Mouse (Mus musculus): ENCODE data around the gene Oas1e. TPM values are rescaled to one million over a fixed set of nuclear protein-coding genes. Genes with fewer than 3 reads are reported as not detected.
"Not testable (repeated sequence)": the region's sequence is repeated elsewhere in the genome, so short reads cannot be mapped to it uniquely, and the experiment has no call there.

Oas1e gene
- polyA plus RNA-seq, 1 experiment from 2014 or later = 0.09 TPM

- no peaks in the 10 kb centered on the region for H3K4me1 ChIP-seq (replicated peaks)
- no peak overlapping the region for H3K4me2 ChIP-seq
- no peak overlapping the region for H3K27ac ChIP-seq
- H3K36me3 ChIP-seq = no peaks in the 10 kb centered on the region
- H3K9ac ChIP-seq = no peak overlapping the region
- 92% methylated on average over 1 of the region's 1 CpGs for WGBS
- no peak for ATAC-seq (replicated peaks; ENCODE audit: insufficient number of reproducible peaks, insufficient read depth, low FRiP score, low read depth)
- H3K27me3 ChIP-seq = peaks cover 22% of the 10 kb centered on the region
- H3K4me3 ChIP-seq = no peak overlapping the region
- H3K9me3 ChIP-seq (replicated peaks) = no peaks in the 10 kb centered on the region
These were observed 11.1 kb upstream of the Oas1e start for GRCm38 (mm10) chr5:120806458-120806857.

DNA sequence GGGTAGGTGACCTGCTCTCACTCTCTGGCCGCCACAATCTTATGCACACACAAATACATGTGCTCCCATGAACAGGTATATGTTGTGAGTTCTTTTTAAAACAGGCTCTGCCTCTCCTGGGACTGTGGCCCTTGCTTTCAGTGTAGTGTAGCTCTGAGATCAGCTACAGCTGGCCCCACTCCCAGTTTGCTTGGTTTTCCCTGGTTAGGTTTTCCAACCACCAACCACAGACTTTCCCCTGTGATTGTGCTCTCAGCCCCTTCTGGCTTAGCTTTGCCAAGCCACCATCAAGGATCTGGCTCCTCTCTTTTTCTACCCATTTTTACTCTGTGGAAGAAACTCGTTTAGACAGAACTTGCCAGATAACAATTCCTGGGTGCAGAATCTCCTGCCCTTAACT is 8.3 kb upstream of the Oas1e start:
- ATAC-seq (replicated peaks; ENCODE audit: insufficient number of reproducible peaks, insufficient read depth, low FRiP score, low read depth) = no peak
- no peak overlapping the region for H3K4me3 ChIP-seq
- 45% methylated on average over 2 of the region's 2 CpGs for WGBS
- no peak overlapping the region for H3K9ac ChIP-seq
- no peaks in the 10 kb centered on the region for H3K36me3 ChIP-seq
- no peaks in the 10 kb centered on the region for H3K9me3 ChIP-seq (replicated peaks)
- H3K4me1 ChIP-seq (replicated peaks) = no peaks in the 10 kb centered on the region
- no peak overlapping the region for H3K4me2 ChIP-seq
- H3K27ac ChIP-seq = no peak overlapping the region
- peaks cover 43% of the 10 kb centered on the region for H3K27me3 ChIP-seq

DNA sequence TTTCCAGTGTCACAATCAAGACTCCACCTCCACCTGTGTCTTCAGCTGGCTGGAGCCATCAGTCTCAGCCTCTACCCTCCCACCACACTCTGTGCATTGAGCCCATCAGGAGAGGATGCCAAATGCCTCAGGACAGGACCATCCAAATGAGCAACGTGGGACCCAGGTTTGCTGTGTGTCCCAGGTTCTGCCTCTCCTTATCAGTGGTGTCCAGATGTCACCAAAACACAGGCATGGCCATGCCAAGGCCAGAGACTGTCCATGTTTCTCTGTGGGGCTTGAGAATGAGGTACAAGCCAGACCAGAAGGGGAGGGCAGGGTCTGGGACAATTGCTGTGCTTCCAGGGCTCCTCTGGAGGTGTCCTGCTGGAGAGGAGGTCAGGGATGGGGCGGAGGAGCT is 3.6 kb upstream of the Oas1e start:
- not testable (repeated sequence) for H3K27ac ChIP-seq; ATAC-seq (replicated peaks; ENCODE audit: insufficient number of reproducible peaks, insufficient read depth, low FRiP score, low read depth)
- H3K27me3 ChIP-seq = peaks cover 42% of the 10 kb centered on the region

GRCm38 (mm10) chr5:120798147-120798546 is 2.8 kb upstream of the Oas1e start:
- ATAC-seq (replicated peaks; ENCODE audit: insufficient number of reproducible peaks, insufficient read depth, low FRiP score, low read depth); H3K4me1 ChIP-seq (replicated peaks); H3K9me3 ChIP-seq (replicated peaks); H3K27ac ChIP-seq; H3K4me3 ChIP-seq; H3K9ac ChIP-seq; H3K4me2 ChIP-seq; H3K36me3 ChIP-seq: not testable (repeated sequence)
- WGBS = 47% methylated on average over 5 of the region's 5 CpGs
- H3K27me3 ChIP-seq = peaks cover 34% of the 10 kb centered on the region

More for the DNA sequence above, 3.6 kb upstream of the Oas1e start:
- not testable (repeated sequence) for H3K9me3 ChIP-seq (replicated peaks); H3K4me1 ChIP-seq (replicated peaks); H3K9ac ChIP-seq; H3K36me3 ChIP-seq; H3K4me2 ChIP-seq; H3K4me3 ChIP-seq
- WGBS = 57% methylated on average over 2 of the region's 2 CpGs

GRCm38 (mm10) chr5:120793043-120793442 is 2.3 kb downstream of the Oas1e start:
- Histone ChIP-seq H3K36me3 (no peaks in the 10 kb centered on the region), H3K4me1 (replicated peaks) (no peaks in the 10 kb centered on the region), H3K27me3 (peaks cover 17% of the 10 kb centered on the region), H3K4me3 (no peak overlapping the region), H3K9ac (no peak overlapping the region), H3K4me2 (no peak overlapping the region), H3K9me3 (replicated peaks) (no peaks in the 10 kb centered on the region), H3K27ac (no peak overlapping the region)
- ATAC-seq (replicated peaks; ENCODE audit: insufficient number of reproducible peaks, insufficient read depth, low FRiP score, low read depth) = no peak
- WGBS = 13% methylated on average over 2 of the region's 2 CpGs

GRCm38 (mm10) chr5:120787042-120787441 is 8.3 kb downstream of the Oas1e start:
- H3K27me3 ChIP-seq = peaks cover 18% of the 10 kb centered on the region
- H3K4me1 ChIP-seq (replicated peaks) = no peaks in the 10 kb centered on the region
- H3K4me2 ChIP-seq = no peak overlapping the region
- WGBS = 43% methylated on average over 3 of the region's 3 CpGs
- no peak overlapping the region for H3K4me3 ChIP-seq
- H3K9me3 ChIP-seq (replicated peaks) = no peaks in the 10 kb centered on the region
- H3K9ac ChIP-seq = no peak overlapping the region
- ATAC-seq (replicated peaks; ENCODE audit: insufficient number of reproducible peaks, insufficient read depth, low FRiP score, low read depth) = no peak
- H3K27ac ChIP-seq = no peak overlapping the region
- no peaks in the 10 kb centered on the region for H3K36me3 ChIP-seq

DNA sequence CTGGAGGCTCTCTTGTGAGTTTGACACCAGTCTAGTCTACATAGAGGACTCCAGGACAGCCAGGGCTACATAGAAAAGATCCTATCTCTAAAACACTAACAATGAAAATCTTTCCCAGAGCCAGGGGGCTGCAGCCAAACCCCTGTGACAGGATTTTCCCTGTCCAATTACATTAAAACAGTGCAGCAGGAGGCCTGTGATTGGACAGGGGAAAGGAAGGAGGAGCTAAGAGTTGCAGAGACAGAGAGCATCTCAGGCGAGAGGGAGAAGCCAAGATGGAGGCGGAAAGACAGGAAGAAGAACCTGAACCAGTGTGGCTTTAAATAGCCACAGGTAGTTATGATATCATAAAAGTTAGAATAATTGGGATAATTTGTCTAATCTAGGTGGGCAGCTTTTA is 12.9 kb downstream of the Oas1e start:
- Histone ChIP-seq H3K9me3 (replicated peaks) (no peaks in the 10 kb centered on the region), H3K4me2 (no peak overlapping the region), H3K36me3 (no peaks in the 10 kb centered on the region), H3K27me3 (0 out of 2 replicates have a peak, but pooled peaks cover 4% of the 10 kb centered on the region), H3K4me3 (no peak overlapping the region), H3K9ac (no peak overlapping the region), H3K4me1 (replicated peaks) (peaks cover 22% of the 10 kb centered on the region), H3K27ac (no peak overlapping the region)
- 69% methylated on average over 2 of the region's 2 CpGs for WGBS
- no peak for ATAC-seq (replicated peaks; ENCODE audit: insufficient number of reproducible peaks, insufficient read depth, low FRiP score, low read depth)

GRCm38 (mm10) chr5:120781646-120782045 is 13.7 kb downstream of the Oas1e start:
- WGBS = 86% methylated on average over 1 of the region's 1 CpGs
- Histone ChIP-seq H3K9me3 (replicated peaks) (no peaks in the 10 kb centered on the region), H3K9ac (no peak overlapping the region), H3K4me1 (replicated peaks) (peaks cover 22% of the 10 kb centered on the region), H3K27ac (no peak overlapping the region), H3K36me3 (no peaks in the 10 kb centered on the region), H3K4me3 (no peak overlapping the region), H3K27me3 (no peaks in the 10 kb centered on the region), H3K4me2 (no peak overlapping the region)
- no peak for ATAC-seq (replicated peaks; ENCODE audit: insufficient number of reproducible peaks, insufficient read depth, low FRiP score, low read depth)

GRCm38 (mm10) chr5:120779922-120780321 is 15.4 kb downstream of the Oas1e start:
- no peak overlapping the region for H3K4me3 ChIP-seq
- H3K4me2 ChIP-seq = peak overlapping the region; percentile 32
- peak; percentile 47; the same call in 1 of the 2 replicates for ATAC-seq (replicated peaks; ENCODE audit: insufficient number of reproducible peaks, insufficient read depth, low FRiP score, low read depth)
- 8% methylated on average over 3 of the region's 3 CpGs for WGBS
- no peaks in the 10 kb centered on the region for H3K9me3 ChIP-seq (replicated peaks)
- H3K27me3 ChIP-seq = no peaks in the 10 kb centered on the region
- H3K9ac ChIP-seq = no peak overlapping the region
- H3K27ac ChIP-seq = peak overlapping the region; percentile 78
- H3K4me1 ChIP-seq (replicated peaks) = peaks cover 31% of the 10 kb centered on the region
- no peaks in the 10 kb centered on the region for H3K36me3 ChIP-seq

DNA sequence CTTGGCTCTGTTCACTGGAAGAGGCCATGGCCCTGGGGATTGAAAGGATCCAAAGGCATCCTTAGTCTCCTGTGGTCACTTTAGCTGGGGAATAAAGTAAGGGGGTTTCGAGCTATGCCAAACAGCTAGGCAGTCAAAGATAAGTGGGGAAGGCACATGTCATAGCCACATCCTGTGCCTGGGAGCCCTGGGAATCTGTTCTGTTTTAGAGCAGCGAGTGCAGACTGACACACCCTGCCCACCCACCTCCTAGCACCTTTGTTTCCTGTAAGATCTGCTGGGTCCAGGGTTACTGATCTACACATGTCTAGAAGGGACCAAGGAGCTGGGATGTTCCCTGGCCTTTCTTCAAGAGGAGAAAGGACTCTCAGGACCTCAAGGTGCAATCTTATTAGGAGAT is 16.4 kb downstream of the Oas1e start:
- peak overlapping the region; percentile 78; the same call in 1 of the 2 replicates for H3K27ac ChIP-seq
- no peak overlapping the region for H3K4me3 ChIP-seq
- no peaks in the 10 kb centered on the region for H3K27me3 ChIP-seq
- H3K9ac ChIP-seq = no peak overlapping the region
- H3K9me3 ChIP-seq (replicated peaks) = no peaks in the 10 kb centered on the region
- ATAC-seq (replicated peaks; ENCODE audit: insufficient number of reproducible peaks, insufficient read depth, low FRiP score, low read depth) = no peak
- H3K4me1 ChIP-seq (replicated peaks) = peaks cover 32% of the 10 kb centered on the region
- H3K4me2 ChIP-seq = no peak overlapping the region
- WGBS = 39% methylated on average over 2 of the region's 2 CpGs
- H3K36me3 ChIP-seq = no peaks in the 10 kb centered on the region

DNA sequence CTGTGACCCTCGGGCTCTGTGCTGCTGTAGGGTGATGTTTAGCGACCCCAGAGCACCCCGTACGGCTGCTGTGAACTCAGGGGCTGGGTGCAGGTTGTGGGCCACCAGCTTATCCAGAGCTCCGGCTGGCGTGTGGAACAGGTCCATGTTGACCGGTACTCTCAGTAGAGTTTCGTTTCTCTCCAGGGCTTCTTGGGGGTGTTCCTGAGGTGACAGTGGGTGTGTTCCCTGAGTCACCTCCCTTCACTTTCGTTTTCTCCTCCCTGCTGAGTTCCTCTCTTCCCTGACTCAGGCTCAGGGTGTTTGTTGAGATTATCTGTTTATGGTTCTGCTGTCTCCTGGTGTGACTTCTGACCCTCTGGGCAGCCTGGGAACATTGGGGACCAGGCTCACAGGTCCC is 17.9 kb downstream of the Oas1e start, which contains the start of gene Oas3:
Gene Oas3 (minus strand): TSS at position 184 of the 400 bp plus-strand sequence.
- Histone ChIP-seq H3K4me3 (no peak within 1 kb of the TSS), H3K27me3 (no peaks in the 10 kb centered on the region), H3K36me3 (no peaks in the 10 kb centered on the region), H3K9ac (no peak within 1 kb of the TSS), H3K9me3 (replicated peaks) (no peaks in the 10 kb centered on the region), H3K27ac (no peak within 1 kb of the TSS), H3K4me2 (no peak within 1 kb of the TSS), H3K4me1 (replicated peaks) (peaks cover 32% of the 10 kb centered on the region)
- WGBS = 69% methylated on average over 9 of the region's 9 CpGs
- no peak for ATAC-seq (replicated peaks; ENCODE audit: insufficient number of reproducible peaks, insufficient read depth, low FRiP score, low read depth)

- Histone ChIP-seq H3K27me3 (no peaks in the 10 kb centered on the region), H3K36me3 (no peaks in the 10 kb centered on the region), H3K4me3 (no peak overlapping the region), H3K4me1 (replicated peaks) (peaks cover 32% of the 10 kb centered on the region), H3K27ac (no peak overlapping the region), H3K4me2 (no peak overlapping the region), H3K9ac (no peak overlapping the region), H3K9me3 (replicated peaks) (no peaks in the 10 kb centered on the region)
- no peak for ATAC-seq (replicated peaks; ENCODE audit: insufficient number of reproducible peaks, insufficient read depth, low FRiP score, low read depth)
- WGBS = 75% methylated on average over 5 of the region's 5 CpGs
These were observed 18.5 kb downstream of the Oas1e start for GRCm38 (mm10) chr5:120776801-120777200.
